Mouse (Mus musculus) MEL (cell line): ENCODE results near the gene Actr8. TPM values are rescaled to one million over a fixed set of nuclear protein-coding genes. Genes with fewer than 3 reads are reported as not detected.

Source experiments
- DNase-seq: peaks from one replicate; pipeline ENCODE4 v3.0.0; 2011; ENCODE audit warnings: low read depth, low spot score
- H3K27ac ChIP-seq: 2 replicates; pipeline ENCODE4 v1.5.1; 2012; ENCODE audit warnings: low read depth, mild to moderate bottlenecking, control low read depth, low read length, moderate library complexity; ENCODE audit not compliant: control insufficient read depth
- H3K27me3 ChIP-seq, 2 experiments: fragments of 150-350 bp in 1 of 2; sonication (generic) in 1 of 2; 2 replicates each; pipeline ENCODE4 v1.6.1; 2012; ENCODE audit warnings: low read length in 2 of 2, mild to moderate bottlenecking in 2 of 2, improper control_type of control experiment in 1 of 2, moderate library complexity in 1 of 2; ENCODE audit not compliant: insufficient read depth in 2 of 2, control insufficient read depth in 1 of 2
- H3K36me3 ChIP-seq, 2 experiments: 2 replicates each; pipeline ENCODE4 v1.6.1; 2012 to 2014; ENCODE audit warnings: low read length in 2 of 2, improper control_type of control experiment in 1 of 2, inconsistent platforms in 1 of 2, mild to moderate bottlenecking in 1 of 2; ENCODE audit not compliant: insufficient read depth in 2 of 2, control insufficient read depth in 1 of 2
- H3K4me1 ChIP-seq, 2 experiments: fragments of 150-350 bp in 1 of 2; sonication (generic) in 1 of 2; 2 replicates each; pipeline ENCODE4 v1.6.1; 2012; ENCODE audit warnings: low read length in 2 of 2, improper control_type of control experiment in 1 of 2, mild to moderate bottlenecking in 1 of 2; ENCODE audit not compliant: insufficient read depth in 2 of 2, control insufficient read depth in 1 of 2
- H3K4me3 ChIP-seq, 2 experiments: fragments of 150-350 bp in 1 of 2; sonication (generic) in 1 of 2; 2 replicates each; pipeline ENCODE4 v1.5.1; 2012; ENCODE audit warnings: low read depth in 2 of 2, low read length in 2 of 2, mild to moderate bottlenecking in 2 of 2, moderate library complexity in 2 of 2, control low read depth in 1 of 2, improper control_type of control experiment in 1 of 2; ENCODE audit not compliant: control insufficient read depth in 1 of 2, insufficient read depth in 1 of 2
- H3K79me2 ChIP-seq: 2 replicates; pipeline ENCODE4 v1.6.1; 2012; ENCODE audit warnings: mild to moderate bottlenecking, low read length, moderate library complexity; ENCODE audit not compliant: control insufficient read depth, poor library complexity, insufficient read depth
- H3K9ac ChIP-seq: 2 replicates; pipeline ENCODE4 v1.6.1; 2012; ENCODE audit warnings: low read depth, mild to moderate bottlenecking, control low read depth, low read length, moderate library complexity; ENCODE audit not compliant: control insufficient read depth, poor library complexity, severe bottlenecking
- H3K9me3 ChIP-seq: fragments of 150-350 bp; sonication (generic); replicated peaks from 2 replicates; pipeline ENCODE4 v1.6.1; 2012; ENCODE audit warnings: mild to moderate bottlenecking, low read length, improper control_type of control experiment, moderate library complexity; ENCODE audit not compliant: insufficient read depth
- CHD1 ChIP-seq: IDR thresholded peaks from 2 replicates; pipeline ENCODE4 v1.6.1; 2012; ENCODE audit warnings: low read depth, mild to moderate bottlenecking, inconsistent platforms, low read length, improper control_type of control experiment
- ELF1 ChIP-seq: IDR thresholded peaks from 2 replicates; pipeline ENCODE4 v1.6.1; 2014; ENCODE audit warnings: low read depth, mild to moderate bottlenecking, inconsistent platforms, low read length, improper control_type of control experiment, moderate library complexity
- EP300 ChIP-seq, 2 experiments: IDR thresholded peaks; 2 replicates each; pipeline ENCODE4 v1.6.1; 2011; ENCODE audit warnings: improper control_type of control experiment in 2 of 2, low read length in 2 of 2, low read depth in 1 of 2, mild to moderate bottlenecking in 1 of 2
- ETS1 ChIP-seq: IDR thresholded peaks from 2 replicates; pipeline ENCODE4 v1.6.1; 2012; ENCODE audit warnings: low read depth, mild to moderate bottlenecking, inconsistent platforms, low read length, improper control_type of control experiment, moderate library complexity
- GATA1 ChIP-seq: IDR thresholded peaks from 2 replicates; pipeline ENCODE4 v1.6.1; 2011; ENCODE audit warnings: low read depth, low read length, improper control_type of control experiment
- JUND ChIP-seq: IDR thresholded peaks from 2 replicates; pipeline ENCODE4 v1.6.1; 2011; ENCODE audit warnings: low read depth, mild to moderate bottlenecking, improper control_type of control experiment, low read length
- KAT2A ChIP-seq: conservative IDR thresholded peaks from 2 replicates; pipeline ENCODE4 v1.6.1; 2012; ENCODE audit warnings: low read depth, low read length, improper control_type of control experiment, inconsistent platforms
- MAX ChIP-seq: IDR thresholded peaks from 2 replicates; pipeline ENCODE4 v1.6.1; 2011; ENCODE audit warnings: low read length, improper control_type of control experiment
- MXI1 ChIP-seq: IDR thresholded peaks from 2 replicates; pipeline ENCODE4 v1.6.1; 2011; ENCODE audit warnings: mild to moderate bottlenecking, low read depth, low read length, improper control_type of control experiment
- POLR2AphosphoS2 ChIP-seq: IDR thresholded peaks from 2 replicates; pipeline ENCODE4 v1.6.1; 2011; ENCODE audit warnings: low read length, improper control_type of control experiment
- RAD21 ChIP-seq: IDR thresholded peaks from 2 replicates; pipeline ENCODE4 v1.6.1; 2011; ENCODE audit warnings: mild to moderate bottlenecking, low read depth, low read length, improper control_type of control experiment
- RCOR1 ChIP-seq: IDR thresholded peaks from 2 replicates; pipeline ENCODE4 v1.6.1; 2012; ENCODE audit warnings: low read depth, mild to moderate bottlenecking, inconsistent platforms, low read length, improper control_type of control experiment
- SMC3 ChIP-seq: IDR thresholded peaks from 2 replicates; pipeline ENCODE4 v1.6.1; 2011; ENCODE audit warnings: low read depth, low read length, improper control_type of control experiment
- TBP ChIP-seq: IDR thresholded peaks from 2 replicates; pipeline ENCODE4 v1.8.0; 2011; ENCODE audit warnings: low read depth, low read length, improper control_type of control experiment
- USF2 ChIP-seq, 2 experiments: IDR thresholded peaks; 2 replicates each; pipeline ENCODE4 v1.6.1; 2011 to 2012; ENCODE audit warnings: improper control_type of control experiment in 2 of 2, low read length in 2 of 2, borderline replicate concordance in 1 of 2, inconsistent platforms in 1 of 2, low read depth in 1 of 2, mild to moderate bottlenecking in 1 of 2; ENCODE audit not compliant: insufficient read depth in 1 of 2
- ZMIZ1 ChIP-seq: IDR thresholded peaks from 2 replicates; pipeline ENCODE4 v1.6.1; 2012; ENCODE audit warnings: low read depth, mild to moderate bottlenecking, inconsistent platforms, low read length, improper control_type of control experiment, moderate library complexity
- ZNF384 ChIP-seq: IDR thresholded peaks from 2 replicates; pipeline ENCODE4 v1.6.1; 2012; ENCODE audit warnings: low read depth, mild to moderate bottlenecking, inconsistent platforms, low read length, improper control_type of control experiment
- polyA plus RNA-seq, 2 experiments: library from polyadenylated mRNA; stranded (reverse) in 1 of 2; unstranded in 1 of 2; fragments of >175 nt in 1 of 2; fragments of >200 nt in 1 of 2; gene quantifications; 2 replicates each; pipeline versions ENCODE4 v1.2.1 to v1.2.4; 2012; ENCODE audit warnings: low replicate concordance in 2 of 2, low read depth in 1 of 2; ENCODE audit not compliant: insufficient read length in 2 of 2, insufficient read depth in 1 of 2, missing spikeins in 1 of 2
- total RNA-seq: library from RNA; depleted of rRNA; stranded (reverse); fragments of 300-350 nt; gene quantifications from 2 replicates; pipeline ENCODE4 v1.2.3, GENCODE M21; 2012

The Actr8 gene
- total and polyA plus RNA-seq, 3 experiments, result 31.0 to 36.4 TPM; not detected in 1

- no peak overlapping the region for H3K4me3 ChIP-seq
- H3K27ac ChIP-seq, result no peak overlapping the region
- TF ChIP-seq EP300 (IDR thresholded peaks at IDR 0.05; ENCODE audit: low read depth in 1 of 2, low read length in 2 of 2), result no peak
- TF ChIP-seq RCOR1, result no peak
- no peak for TF ChIP-seq MXI1
- TF ChIP-seq RAD21, result no peak
- TF ChIP-seq ELF1, result no peak
- TF ChIP-seq ETS1, result no peak
- no peak for TF ChIP-seq ZMIZ1
- TF ChIP-seq GATA1, result no peak
- no peaks in the 10 kb centered on the region for H3K27me3 ChIP-seq
- DNase-seq, result no peak
- no peaks in the 10 kb centered on the region for H3K9me3 ChIP-seq
- H3K4me1 ChIP-seq, result peaks cover 0 to 2% of the 10 kb centered on the region in 2 experiments; a peak in 1 of 4 replicates
- H3K79me2 ChIP-seq, result no peaks in the 10 kb centered on the region
- H3K9ac ChIP-seq, result no peak overlapping the region
- H3K36me3 ChIP-seq, result no peaks in the 10 kb centered on the region
Measured at GRCm38 (mm10) chr14:30045239-30045638, 67.1 kb downstream of the Actr8 start.

- peaks cover 0 to 2% of the 10 kb centered on the region in 2 experiments; a peak in 1 of 4 replicates for H3K4me1 ChIP-seq
- no peak for TF ChIP-seq ETS1
- no peak for TF ChIP-seq MAX
- TF ChIP-seq ELF1, result no peak
- TF ChIP-seq KAT2A, result no peak
- TF ChIP-seq GATA1, result no peak
- TF ChIP-seq ZNF384, result no peak
- no peak for TF ChIP-seq MXI1
- TF ChIP-seq TBP, result no peak
- TF ChIP-seq JUND, result no peak
- TF ChIP-seq POLR2AphosphoS2, result no peak
- TF ChIP-seq EP300 (IDR thresholded peaks at IDR 0.05; ENCODE audit: low read depth in 1 of 2, low read length in 2 of 2), result no peak
- TF ChIP-seq RAD21, result no peak
- TF ChIP-seq CHD1, result no peak
- TF ChIP-seq USF2 (IDR thresholded peaks at IDR 0.05; ENCODE audit: borderline replicate concordance in 1 of 2, insufficient read depth in 1 of 2, low read depth in 1 of 2, low read length in 2 of 2), result no peak
- TF ChIP-seq SMC3, result no peak
- TF ChIP-seq, all 39 proteins: peak for 0
- Histone ChIP-seq H3K79me2 (no peaks in the 10 kb centered on the region), H3K9ac (no peak overlapping the region), H3K36me3 (no peaks in the 10 kb centered on the region), H3K4me3 (no peak overlapping the region), H3K27me3 (no peaks in the 10 kb centered on the region), H3K27ac (no peak overlapping the region), H3K9me3 (no peaks in the 10 kb centered on the region)
- no peak for DNase-seq
Measured at GRCm38 (mm10) chr14:30045704-30046220, 67.6 kb downstream of the Actr8 start.
